Mouse (Mus musculus): ENCODE results near the gene Smco1.
"Not testable (repeated sequence)": the region's sequence is repeated elsewhere in the genome, so short reads cannot be mapped to it uniquely, and the experiment has no call there.

Smco1 gene

DNA sequence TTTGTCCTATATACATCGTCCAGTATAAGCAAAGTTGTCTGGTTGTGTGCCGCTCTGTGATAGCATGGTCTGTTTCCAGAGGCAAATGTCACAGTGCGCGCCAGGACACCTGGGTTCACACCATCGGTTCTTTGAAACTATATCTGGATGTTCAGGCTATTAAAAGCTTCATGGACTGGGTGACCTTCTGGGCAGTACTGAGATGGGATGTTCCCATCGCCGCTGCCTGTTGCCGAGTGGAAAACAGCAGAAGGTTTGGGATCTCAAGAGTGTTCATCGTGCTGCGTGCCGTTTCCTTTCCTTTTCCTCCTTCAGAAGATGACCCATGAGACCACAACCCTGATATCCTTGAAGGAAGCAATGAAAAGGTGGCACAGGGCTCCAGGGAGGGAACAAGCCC lies at the start of gene Smco1:
Gene Smco1 (plus strand): TSS at position 178 of the 400 bp plus-strand sequence.
- DNase-seq (ENCODE audit: low spot score) = no peak

DNA sequence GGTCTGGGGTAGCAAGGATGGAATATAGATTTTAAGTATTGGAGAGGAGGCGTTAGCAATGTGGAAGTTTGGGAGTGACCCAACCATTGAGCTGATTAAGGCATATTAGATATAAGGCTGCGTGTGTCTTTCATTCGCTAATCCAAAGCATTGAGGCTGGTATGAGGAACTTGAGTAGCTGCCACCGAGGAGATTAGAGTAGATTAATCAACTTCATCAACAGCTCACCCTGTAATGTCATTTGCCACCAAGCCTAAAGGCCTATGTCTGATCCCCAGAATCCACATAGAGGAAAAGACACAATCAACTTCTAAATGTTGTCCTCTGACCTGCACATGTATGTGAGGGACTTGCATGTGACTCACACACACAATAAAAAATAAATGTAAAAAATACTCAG lies 49.5 kb upstream of the Smco1 start:
- DNase-seq (ENCODE audit: low spot score) = no peak

- no peak for DNase-seq (ENCODE audit: low spot score)
These were observed 48.9 kb upstream of the Smco1 start for GRCm38 (mm10) chr16:32222399-32222798.

DNA sequence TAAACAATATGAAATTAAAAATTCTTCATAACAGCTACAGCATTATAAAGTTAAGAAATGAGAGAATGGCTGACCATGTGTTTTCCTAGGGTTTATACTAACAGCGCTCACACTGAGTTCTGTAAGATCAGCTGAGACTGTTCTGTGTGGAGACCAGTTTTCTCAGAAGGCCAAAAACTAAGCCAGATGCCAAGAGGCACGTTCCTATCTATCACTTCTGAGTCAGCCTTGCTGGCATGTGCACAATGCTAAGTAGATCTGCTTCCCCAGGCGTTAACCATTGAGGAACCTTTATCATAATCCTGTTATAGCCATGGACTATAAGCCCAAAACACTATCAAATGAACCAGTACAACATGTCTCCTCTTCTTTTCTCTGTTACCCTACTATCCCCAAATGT lies 39.2 kb upstream of the Smco1 start:
- DNase-seq (ENCODE audit: low spot score) = not testable (repeated sequence)

GRCm38 (mm10) chr16:32237930-32238680 lies 33.2 kb upstream of the Smco1 start:
- no peak for DNase-seq (ENCODE audit: low spot score)

DNA sequence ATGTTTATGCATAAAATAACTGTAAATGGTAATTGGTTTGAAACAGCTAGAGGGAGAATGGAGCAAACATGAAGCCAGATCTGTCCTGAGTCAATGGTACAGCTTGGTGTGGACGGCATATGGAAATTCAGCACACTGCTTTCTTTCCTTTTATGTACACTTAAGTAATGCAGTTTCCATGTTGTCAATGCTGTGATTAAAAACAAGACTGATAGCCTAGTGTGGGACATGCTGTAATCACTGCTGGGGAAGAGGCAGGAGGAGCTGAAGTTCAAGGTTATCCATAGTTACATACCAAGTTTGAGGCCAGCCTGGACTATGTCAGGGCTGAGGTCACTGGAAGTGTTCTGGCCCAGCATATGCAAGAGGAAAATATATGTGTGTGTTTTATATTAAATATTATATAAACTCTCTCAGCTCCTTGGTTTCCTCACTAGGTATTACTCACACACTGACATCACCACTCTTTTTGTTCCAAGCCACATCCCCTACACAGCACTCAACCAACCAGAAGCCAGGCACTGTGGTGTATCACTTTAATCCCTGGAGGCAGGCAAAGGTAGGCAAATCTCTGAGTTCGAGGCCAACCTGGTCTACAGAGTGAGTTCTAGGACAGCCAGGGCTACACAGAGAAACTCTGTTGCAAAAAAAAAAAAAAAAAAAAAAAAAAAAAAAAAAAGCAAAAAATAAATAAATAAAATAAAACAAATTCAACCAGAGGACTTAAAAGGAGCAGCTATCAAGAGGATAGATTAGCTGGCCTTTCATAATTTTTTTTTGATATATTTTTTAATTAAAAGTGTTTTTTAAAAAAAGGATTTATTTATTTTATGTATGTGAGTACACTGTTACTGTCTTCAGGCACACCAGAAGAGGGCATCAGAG lies 31.6 kb upstream of the Smco1 start:
- DNase-seq (ENCODE audit: low spot score) = no peak

DNA sequence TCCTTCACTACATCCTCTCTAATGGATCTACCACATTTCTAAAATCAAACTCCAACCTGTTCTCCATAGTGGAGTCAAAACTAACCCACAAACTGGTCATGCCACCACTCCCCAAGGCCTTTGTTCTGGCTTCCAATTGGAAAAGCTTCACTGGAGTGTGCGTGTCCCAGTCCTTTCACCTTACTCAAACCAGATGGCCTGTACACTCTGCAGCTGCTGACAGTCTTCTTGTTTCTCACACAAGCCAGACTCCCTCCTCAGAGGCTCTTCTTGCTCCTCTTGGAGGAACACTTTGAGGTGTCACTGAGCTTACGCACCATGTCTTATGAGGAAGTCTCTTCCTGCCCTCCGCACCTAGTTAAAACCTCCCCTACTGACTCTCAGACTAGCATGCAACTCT lies 27.4 kb upstream of the Smco1 start:
- no peak for DNase-seq (ENCODE audit: low spot score)

DNA sequence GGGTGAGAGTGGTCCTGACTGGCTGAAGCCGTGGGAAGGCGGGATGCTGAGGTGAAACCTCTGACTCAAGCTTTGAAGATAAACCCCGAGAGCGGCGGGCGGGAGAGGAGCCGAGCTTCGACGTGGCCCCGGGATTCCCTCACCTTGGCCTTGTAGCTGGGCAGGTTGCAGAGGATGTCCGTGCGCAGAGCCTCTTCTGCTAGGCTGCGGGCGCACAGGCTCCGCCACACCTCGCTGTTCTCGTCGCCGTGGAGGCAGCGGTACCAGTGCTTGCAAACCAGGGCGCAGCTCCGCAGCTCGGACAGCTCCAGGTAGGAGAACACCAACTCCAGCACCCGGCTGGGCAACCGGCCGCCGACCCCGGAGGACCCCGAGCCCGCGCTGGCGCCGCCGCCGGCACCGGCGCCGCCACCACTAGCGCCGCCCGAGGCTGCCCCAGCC lies 24.9 kb upstream of the Smco1 start:
- peak; percentile 75 for DNase-seq (ENCODE audit: low spot score)

DNA sequence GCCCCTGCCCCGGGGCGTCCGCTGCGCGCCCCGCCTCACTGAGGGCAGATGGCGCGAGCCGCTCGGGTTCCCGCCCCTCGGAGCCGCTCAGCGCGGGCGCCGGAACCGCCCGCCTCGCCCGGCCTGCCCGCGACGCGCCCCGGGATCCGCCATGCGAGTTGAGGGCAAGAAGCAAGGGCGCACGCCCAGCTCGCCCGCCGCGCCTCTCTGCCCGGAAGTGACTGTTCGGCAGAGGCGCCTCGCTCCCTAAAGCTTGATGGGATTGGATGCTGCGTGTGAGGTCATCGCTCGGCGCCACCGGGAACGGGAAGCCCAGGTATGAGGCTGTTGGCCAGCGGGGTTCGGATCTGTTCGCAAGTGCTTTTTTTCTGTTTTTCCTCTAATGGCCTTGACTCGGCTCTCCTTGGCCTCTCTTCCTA lies 24.3 kb upstream of the Smco1 start, which contains the start of the genes Fbxo45 and Wdr53:
Gene Fbxo45 (minus strand): TSS at position 207 of the 419 bp plus-strand sequence.
Gene Wdr53 (plus strand): TSS at position 276 of the 419 bp plus-strand sequence.
- peak; percentile 98 for DNase-seq (ENCODE audit: low spot score)

DNA sequence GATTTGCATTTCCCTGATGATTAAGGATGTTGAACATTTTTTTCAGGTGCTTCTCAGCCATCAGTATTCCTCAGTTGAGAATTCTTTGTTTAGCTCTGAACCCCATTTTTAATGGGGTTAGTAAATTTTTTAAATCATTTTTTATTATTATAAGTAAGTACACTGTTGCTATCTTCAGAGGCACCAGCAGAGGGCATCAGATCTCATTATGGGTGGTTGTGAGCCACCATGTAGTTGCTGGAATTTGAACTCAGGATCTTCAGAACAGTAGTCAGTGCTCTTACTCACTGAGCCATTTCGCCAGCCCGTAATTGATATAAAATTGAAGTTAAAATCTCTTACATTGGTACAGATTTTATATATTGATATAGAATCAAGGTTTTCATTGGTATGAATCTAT lies 7.0 kb upstream of the Smco1 start:
- not testable (repeated sequence) for DNase-seq (ENCODE audit: low spot score)

DNA sequence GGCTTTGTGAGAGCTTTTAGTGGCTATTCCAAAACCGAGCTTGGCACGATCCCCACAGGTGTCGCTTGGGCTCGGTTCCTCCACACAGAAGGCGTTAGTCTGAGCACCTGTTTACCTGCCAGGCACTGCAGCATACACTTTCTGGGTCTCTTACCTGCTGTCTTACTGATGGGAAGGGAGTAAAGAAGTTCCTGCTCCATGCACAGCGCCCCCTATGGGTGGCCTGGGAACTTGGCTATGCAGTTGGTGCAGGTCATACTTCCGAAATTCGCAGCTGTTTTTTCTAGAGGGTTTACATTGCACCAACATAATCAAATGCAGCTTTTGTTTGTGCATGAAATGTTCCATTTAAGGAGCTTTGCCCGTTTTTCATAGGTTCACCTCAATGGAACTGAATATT lies 2.1 kb downstream of the Smco1 start:
- peak; percentile 56 for DNase-seq (ENCODE audit: low spot score)

GRCm38 (mm10) chr16:32275041-32275440 lies 3.8 kb downstream of the Smco1 start:
- DNase-seq (ENCODE audit: low spot score) = no peak

DNA sequence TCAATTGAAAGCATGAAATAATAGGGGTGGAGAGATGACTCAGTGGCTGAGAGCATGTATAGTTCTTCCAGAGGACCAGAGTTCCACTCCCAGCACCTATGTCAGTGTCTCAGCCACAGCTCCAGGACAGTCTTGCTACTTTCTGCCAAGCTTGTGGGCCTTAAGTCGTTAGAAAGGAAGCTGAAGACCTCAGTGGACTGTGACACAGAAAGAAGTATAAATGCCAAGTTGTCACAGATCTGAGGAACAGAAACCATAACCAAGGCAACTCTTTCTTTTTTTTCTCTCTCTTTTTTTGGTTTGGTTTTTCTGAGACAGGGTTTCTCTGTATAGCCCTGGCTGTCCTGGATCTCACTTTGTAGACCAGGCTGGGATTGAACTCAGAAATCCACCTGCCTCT lies 4.6 kb downstream of the Smco1 start:
- DNase-seq (ENCODE audit: low spot score) = no peak

GRCm38 (mm10) chr16:32277308-32278256 lies 6.3 kb downstream of the Smco1 start, which contains the start of gene Rnf168:
Gene Rnf168 (plus strand): TSS chr16:32277459.
- DNase-seq (ENCODE audit: low spot score) = peak; percentile 92

GRCm38 (mm10) chr16:32278396-32278795 lies 7.1 kb downstream of the Smco1 start:
- DNase-seq (ENCODE audit: low spot score) = no peak

GRCm38 (mm10) chr16:32280211-32280610 lies 8.9 kb downstream of the Smco1 start:
- no peak for DNase-seq (ENCODE audit: low spot score)

GRCm38 (mm10) chr16:32282608-32283007 lies 11.3 kb downstream of the Smco1 start:
- DNase-seq (ENCODE audit: low spot score) = no peak

DNA sequence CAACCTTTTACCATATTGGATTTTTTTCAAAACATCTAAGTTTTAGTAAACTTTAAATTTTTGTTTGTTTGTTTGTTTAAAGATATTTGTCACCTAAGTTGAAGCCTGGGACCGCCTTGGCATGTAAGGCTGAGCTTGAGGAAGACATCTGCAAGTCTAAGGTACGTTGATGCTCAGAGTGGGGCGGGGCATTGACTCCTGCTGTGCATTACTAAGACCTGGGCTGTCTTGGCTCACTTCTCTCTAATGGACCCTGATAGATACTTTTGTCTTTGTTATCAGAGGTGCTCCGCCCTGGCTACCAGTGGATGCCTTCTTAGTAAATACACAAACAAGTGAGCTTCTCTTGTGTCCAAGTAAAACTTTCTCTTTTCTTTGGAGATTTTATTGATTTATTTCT lies 20.6 kb downstream of the Smco1 start:
- DNase-seq (ENCODE audit: low spot score) = no peak

DNA sequence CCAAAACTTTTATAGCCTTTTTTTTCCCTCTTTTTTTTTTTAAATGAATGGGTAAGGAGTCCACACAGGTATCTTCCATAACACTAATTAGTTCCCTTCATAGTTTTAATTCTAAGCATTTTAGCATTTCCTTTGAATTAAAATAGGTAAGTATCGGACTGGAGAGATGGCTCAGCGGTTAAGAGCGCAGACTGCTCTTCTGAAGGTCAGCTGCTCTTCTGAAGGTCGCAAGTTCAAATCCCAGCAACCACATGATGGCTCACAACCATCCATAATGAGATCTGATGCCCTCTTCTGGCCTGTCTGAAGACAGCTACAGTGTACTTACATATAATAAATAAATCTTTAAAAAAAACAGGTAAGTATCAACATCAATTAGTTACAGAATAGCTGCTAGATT lies 28.3 kb downstream of the Smco1 start:
- DNase-seq (ENCODE audit: low spot score) = not testable (repeated sequence)

- DNase-seq (ENCODE audit: low spot score) = no peak
These were observed 31.8 kb downstream of the Smco1 start for GRCm38 (mm10) chr16:32303046-32303445.

- no peak for DNase-seq (ENCODE audit: low spot score)
These were observed 32.6 kb downstream of the Smco1 start for GRCm38 (mm10) chr16:32303886-32304285.

DNA sequence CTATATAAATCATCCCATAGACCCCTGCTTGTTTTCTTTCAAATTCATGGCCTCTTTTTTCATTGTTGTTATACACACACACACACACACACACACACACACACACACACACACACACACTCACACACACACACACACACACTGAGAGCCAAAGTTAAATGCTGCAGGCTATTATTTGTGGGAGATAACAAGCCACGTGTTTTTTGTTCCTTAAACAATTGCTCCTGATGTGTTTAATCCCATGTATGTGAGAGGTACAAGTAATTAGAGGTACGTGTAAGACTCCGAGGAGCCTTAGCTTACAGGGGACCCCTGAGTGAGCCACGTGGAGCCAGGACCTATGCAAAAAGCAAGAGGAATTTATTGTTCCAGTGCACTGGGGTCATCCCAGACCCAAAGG lies 40.7 kb downstream of the Smco1 start:
- no peak for DNase-seq (ENCODE audit: low spot score)

Measured in testis, postnatal 14 days (tissue).